Mouse (Mus musculus) urinary bladder, postnatal 10 days (tissue): ENCODE data around the gene Snx18.

ENCODE experiments used
- DNase-seq: peaks from one replicate; pipeline ENCODE4 v3.0.0; 2022; ENCODE audit warnings: low spot score

Gene Snx18

DNA sequence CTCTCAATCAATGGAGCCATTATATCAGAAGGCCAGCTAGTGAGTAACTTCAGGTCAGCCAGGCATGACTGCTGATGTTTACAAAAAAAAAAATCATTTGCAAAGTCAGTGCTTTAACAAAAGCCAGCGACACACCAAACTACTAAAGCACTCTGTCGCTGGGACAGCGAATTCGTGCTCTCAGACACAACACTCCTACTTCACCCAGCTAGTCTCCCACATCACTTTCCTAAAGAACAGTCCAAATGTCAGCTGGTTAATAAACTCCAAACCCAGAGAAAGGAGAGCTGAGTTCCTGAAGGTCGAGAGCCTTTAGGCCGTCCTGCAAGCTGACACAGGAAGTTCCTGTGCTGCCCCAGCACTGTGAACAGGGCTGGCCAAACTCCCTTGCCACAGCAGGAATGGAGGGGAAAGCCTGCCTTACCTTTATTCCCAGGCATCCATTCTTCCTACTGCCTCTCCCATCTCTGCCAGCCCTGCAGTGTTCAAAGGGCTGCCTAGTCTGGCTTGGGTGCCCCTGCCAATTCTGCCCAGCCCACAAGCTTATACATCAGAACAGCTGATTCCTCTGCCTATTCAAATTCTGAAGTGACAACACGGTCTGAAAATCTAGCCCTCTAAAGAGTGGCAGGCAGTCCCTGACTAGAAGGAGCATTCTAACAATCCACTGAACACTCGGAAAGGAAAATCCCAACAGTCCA, 2.2 kb downstream of the Snx18 start:
- DNase-seq: no peak

DNA sequence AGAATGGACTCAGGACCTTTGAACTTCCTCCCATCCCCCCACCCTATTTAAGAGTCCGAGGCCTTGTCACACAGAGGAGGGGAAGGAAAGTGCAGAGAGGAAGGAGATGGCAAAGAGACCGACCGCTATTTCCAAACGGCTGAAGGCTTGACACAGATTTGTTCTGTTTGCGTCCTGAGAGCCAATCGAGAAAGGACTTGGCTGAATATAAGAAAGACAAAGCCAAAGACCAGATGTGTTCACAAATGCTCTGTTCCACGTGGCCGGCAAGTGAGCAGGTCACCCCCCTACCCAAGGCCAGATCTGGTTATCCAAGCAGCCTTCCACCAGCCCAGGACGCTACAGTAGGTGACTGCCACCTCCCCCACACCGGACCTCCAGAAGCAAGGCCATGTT, 2.8 kb downstream of the Snx18 start:
- no peak for DNase-seq

DNA sequence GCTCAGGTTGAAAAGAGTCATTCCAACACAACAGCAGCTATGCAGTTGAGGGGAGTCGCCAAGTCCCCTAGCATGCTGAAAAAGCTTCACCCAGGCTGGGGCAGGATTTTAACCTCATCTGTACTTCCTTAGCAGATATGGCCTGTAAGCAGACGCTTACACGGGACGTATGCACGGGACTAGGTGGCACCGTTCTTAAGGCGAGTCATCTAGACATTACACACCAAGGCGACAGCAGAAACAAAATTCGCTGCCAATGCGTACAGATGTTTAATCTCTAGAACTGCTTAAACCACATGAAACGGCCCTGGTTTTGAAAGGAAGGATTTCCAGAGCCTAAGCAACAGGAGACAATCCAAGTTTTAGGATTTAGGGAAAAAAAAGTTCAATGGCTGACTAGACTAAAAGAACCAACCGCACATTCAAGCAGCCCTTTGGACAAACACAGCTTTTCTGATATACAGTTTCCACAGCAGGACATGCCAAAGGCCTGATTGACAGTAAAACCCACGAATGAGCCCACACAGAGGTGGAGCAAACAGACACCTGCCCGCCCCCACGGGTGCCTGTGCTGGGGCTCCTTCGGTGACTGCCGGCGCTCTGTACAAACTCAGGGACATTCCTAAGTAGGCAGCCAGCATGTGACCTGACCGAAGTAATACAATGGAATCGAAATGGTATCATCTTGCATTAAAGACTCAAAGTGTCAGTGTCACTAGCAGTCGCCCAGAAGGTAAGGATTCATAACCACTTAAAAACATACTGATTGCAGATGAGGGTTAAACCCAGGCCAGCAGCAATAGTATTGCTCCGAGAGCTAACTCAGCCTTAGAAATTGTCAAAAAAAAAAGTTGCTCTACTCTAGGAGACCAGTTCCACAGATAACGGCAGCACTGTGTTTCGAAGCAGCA, 3.5 kb downstream of the Snx18 start:
- DNase-seq: no peak

DNA sequence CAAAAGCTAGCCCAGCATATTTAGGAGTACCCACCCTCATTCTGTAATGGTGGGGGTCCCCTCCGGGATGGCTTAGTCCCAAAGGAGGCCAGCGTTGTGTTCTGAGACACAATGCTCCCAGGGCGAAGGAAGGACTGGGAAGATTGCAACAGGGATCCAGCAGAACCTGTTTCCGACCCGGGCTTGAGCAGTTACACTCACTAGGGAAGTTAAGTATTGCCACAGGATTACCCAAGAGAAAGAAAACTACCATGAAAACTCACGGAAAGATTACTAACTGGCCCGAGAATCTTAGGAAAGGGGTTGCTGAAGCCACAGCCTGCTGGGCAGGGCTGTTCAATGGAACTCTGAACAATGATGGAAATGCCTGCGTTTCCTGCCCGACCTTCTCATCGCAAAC, 4.5 kb downstream of the Snx18 start:
- no peak for DNase-seq

DNA sequence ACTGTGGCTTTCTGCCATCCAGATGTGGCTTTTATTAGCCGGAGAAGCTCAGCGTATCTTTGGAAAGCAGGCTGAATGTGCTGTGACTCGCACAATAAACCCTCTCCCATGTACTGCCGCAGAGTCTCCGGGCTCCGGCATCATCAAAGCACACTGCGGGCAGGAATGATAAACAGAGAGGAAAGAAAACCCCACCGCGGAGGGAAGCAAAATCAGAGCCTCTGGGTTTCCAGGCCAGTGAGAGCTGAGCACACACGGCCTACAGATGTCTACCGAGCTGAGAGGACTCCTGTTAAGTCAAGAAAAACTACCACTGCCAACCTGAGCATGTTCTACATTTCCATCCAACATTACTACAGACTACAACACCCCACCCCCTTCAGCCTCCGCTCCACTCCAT, 5.0 kb downstream of the Snx18 start:
- DNase-seq: no peak

DNA sequence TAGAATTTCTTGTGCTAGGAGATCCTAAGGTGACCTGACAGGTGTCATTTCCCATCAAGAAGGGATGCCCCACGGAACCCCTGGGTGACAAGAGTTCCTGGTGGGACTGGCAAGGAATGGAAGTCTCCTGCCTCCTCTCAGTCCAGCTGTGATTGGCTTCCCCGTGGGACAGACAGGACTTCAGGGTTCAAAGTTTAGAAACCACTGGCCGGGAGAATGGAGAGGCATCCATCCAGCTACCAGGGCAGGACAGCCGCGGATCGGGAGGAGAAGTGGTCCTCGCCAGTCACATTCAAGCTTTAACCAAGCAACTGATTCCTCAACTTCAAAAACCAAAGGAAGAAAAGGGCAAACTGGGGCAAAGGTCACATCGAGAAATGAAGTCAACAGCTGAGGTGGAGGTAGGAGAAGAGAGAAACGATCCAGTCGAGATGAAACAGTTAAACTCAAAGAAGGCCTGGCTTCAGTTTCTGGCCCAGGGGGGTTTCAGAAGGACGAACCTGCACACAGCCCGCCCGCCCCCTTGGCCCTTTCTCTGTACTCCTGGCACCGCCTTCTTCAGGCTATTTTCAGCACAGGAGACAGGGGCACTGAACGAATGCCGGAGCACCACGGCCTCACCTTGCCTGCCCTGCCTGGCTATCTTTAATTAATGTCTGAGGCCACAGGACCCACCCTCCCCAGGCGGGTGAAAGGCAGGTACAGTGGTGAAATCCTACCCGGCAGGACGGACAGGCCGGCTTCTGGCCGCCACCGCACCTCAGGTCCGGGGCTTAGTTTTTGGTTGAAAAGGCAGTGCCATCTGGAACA, 6.0 kb downstream of the Snx18 start:
- DNase-seq: no peak

DNA sequence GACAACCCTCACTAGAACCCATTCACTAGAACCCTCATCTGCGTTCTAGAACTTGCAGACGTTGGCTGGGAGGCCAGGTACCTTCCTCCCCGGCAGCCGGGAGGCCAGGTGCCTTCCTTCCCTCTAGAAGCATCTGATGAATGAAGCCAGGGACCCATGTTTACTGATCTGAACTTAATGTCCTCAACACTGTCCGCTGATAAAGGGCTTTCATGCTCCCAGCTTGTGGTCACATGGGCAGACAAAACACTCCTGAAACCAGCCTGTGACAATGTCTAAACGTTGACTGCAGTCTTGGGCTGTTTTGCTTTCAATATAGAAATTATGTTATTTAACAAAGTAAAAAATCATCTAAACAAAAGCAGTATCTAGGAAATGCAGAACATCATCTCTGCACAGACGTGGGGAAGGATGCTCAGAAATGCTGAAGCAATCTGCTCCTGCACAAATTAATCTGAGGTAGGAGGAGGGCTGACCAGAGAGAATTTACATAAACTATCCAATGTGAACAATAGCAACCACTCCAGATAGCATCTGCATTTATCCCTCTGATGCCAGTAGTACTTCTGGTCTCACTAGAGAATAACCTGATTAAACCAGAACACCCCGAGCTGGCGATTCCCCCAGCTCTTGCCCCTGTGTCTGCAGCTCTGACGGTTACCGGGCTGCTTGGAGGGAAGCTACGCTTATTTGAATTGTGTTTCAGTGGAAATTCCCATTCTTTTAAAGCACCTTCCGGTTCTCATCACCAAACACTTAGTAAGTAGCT, 7.4 kb downstream of the Snx18 start:
- no peak for DNase-seq

DNA sequence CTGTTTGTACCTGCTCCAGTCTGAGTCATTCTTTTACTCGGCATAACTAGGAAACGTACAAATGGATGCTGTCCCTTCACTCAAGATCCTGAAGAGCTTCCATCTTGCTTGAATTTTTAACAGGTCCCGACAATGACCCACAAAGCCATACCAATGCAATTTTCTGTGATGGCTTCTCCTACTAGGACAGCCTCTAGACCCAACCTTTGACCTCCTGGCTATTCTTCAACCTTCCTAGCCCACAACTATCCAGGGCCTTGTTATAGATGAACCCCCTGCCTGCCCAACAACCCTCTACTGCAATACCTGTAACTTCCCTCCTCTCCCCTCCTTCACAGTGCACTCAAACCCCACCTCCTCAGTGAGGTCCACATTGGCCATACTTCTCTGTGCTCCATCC, 8.9 kb downstream of the Snx18 start:
- no peak for DNase-seq

DNA sequence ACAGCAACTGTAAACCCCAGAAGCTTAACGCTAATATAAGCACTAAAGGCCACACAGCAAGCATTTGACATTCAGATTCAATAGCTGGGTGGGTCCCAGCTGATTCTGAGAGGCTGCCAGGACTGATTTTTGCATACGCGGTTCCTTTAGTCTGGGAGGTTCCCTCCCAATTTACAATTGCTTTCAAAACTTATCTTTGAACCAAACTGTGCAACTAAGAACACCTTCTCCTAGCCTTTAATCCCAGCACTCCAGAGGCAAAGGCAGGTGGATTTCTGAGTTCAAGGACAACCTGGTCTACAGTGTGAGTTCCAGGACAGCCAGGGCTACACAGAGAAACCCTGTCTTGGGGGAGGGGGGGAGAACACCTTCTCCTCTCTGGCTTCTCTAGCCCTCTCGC, 10.5 kb downstream of the Snx18 start:
- DNase-seq: no peak

DNA sequence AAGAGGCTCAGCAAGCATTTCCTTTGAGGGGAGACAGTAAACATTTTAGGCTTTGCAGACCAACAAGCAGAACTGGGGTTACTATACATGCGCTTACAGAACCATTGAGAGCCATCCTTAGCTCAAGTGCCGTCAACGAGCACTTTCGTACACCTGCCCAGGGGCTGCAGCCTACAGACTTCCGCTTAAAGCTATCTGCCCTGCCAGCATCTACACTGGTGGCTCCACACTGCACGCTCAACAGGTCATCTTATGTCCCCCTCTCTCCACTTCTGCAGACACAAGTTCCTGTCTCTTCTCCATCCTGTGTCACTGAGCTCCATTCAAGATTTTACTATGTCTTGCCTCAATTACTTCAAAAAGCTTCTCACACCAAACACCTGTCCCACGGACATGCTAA, 11.0 kb downstream of the Snx18 start:
- no peak for DNase-seq

DNA sequence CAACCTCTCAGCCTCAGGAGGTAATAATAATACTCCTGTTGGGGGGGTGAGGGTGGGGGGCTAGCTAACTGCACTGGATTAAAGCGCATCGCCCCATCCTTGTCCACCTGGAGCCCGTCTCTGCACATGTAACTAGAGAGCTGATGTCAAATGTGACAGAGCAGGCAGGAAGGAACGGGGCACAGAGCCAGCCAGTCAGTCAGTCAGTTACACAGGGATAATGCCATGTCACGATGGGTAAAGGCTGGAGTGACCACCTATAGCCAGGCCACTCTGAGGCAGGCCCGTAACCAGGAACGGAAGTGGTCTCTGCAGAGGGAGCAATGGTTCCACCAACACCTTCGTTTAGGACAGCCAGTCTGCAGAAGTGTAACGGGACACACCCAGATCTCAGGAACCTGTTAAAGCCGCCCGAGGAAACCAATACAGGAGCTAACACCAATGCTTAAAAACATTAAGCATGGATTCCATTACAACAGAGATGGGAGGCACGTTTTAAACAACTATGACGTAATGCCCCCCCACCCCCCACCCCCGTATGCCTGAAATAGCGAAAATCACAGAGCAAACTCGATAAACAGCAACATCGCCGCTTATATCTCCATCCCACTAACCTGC, 11.5 kb downstream of the Snx18 start:
- DNase-seq: no peak

DNA sequence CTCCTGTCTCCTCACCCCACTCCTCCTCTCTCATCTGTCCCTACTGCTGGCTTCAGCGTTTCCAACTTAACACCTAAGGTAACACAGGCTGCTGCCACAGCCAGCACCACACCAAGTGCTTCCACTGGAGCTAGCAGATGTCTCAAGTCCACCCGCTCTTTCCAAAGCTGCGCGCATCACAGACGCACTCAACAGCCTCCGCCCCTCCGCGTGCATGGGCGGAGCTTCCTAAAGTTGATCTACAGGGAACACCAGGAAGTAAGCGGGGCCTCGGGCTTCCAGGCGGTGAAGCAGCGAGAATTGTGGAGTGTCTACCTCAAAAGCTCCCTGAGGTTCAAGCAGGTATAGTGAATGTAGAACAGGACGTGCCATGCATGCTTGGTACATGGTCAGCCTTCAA, 12.2 kb downstream of the Snx18 start:
- DNase-seq: no peak

DNA sequence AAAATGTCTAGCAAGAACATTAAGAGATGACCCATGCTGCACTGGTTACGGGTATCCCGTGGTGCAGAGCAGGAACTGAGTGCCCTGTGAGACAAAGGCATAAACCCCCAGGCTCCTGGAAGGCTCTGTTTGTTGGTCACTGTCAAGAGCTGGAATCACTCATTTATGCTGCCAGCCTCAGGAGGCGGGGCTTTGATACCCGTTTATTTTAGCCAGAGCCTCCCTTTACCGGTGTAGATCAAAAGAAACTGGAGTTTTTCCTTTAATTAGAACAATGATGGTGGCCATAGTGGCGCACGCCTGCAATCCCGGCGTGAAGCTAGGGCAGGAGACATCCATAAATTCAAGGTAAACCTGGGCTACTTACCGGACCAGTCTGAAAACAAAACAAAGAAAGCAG, 12.7 kb downstream of the Snx18 start:
- DNase-seq: no peak

DNA sequence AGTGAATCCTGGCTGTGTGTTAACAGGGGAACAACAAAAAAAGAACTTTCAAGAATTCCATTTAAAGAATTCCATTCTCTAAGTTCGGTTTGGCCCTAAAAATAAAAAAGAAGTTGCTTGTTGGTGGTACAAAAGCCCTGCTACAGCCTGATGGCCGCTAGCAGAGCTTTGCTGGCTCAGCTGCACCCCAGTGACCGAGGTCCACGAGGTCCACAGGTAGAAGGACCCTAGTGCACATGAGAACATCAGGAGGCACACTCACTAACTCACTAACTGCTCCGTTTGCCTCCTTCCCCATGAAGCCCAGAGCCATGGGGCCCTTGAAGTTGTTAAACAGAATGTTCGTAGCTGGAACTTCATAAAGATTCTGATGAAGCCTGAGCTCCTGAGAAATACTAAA, 14.0 kb downstream of the Snx18 start:
- no peak for DNase-seq

DNA sequence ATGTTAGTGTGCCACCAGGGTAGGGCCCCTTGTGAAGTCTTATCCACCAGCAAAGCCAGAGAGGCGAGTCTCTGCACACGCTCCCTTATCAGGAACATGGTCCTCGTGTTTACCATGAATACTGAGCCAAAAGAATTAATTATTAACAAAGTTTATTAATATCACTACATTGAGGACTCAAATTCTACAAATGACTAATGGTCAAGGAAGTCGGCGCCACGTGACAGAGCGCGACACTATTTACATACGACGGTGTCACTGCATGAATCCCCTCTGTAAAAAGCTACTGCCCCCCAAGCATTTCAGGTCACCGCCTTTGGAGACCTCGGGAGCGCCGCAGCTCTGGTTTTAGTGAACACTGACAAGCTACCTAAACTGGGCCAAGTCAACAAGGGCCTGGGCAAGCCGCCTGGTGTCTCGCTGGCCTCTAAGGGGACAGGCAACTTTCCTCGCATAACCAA, 15.5 kb downstream of the Snx18 start:
- DNase-seq: no peak

DNA sequence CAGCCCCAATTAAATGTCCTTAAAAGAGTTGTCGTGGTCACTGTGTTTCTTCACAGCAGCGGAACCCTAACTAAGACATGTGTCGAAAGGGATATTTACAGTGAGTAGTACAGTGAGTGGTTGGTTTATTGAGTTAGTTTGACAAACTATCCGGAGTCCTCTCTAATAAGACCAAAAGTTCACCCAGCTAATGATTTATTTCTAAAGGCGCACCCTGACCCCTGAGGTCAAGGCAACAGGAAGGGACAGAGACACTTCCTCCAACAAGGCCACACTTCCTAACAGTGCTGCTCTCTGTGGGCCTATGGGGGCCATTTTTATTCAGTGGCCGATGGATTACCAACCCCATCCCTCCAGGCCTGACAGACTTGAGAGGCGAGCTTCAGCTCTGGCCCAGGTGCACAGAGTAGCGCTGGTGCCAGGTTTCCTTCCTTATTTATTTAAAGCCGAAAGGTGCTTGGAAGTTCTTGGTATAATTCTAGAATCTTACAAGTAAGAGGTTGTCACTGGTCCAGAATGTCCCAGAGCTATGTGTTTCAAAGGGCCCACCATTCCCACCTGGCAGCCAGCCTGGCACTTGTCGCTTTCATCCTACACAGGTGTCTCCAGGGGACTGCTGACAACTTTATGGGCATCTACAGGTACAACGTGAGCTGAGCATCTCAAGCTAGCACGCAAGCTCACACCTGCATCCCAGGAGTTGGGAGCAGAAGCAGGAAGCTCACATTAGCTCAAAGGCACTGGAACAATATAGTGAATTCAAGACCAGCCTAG, 16.3 kb downstream of the Snx18 start:
- no peak for DNase-seq

DNA sequence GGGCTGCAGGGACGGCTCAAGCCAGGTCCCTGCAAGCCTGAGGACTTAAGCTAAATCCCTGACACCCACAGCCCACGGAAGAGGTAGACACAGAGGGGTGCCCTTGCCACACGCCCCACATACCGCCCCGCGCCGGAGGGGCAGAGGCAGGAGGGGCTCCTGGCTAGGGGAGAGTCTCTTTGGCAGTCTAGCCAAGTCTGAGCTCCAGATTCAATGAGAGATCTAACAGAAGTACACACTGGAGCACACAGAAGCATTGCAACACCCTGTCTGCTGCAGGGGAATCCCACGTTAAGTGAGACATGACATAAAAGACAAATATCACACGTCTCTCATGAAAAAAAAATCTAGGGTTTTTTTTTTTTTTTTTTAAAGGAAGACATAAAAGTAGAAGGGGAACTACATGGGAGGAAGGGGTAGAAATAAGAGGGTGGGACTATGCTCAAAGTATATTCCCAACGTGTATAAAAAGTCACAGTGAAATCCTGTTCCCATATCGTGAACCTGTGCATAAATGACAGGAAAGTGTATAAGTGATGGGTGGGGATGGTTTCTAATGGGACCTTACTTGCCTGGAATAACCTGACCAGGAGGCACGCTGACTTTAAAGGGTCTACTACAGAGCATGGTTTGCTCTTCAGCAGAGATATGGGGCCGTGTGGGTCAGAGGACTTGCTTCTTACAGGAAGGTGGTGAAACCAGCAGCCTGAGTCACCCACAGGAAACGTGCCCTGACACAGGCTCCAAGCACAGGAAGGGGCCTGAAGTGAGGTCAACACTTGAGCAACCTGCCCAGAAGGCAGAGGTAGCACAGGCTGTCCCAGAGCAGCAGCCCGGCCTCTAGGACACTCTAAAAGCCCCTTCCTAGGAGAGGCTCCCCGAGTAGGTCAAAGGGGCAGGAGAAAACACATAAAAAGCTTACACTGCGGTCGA, 17.6 kb downstream of the Snx18 start:
- no peak for DNase-seq

DNA sequence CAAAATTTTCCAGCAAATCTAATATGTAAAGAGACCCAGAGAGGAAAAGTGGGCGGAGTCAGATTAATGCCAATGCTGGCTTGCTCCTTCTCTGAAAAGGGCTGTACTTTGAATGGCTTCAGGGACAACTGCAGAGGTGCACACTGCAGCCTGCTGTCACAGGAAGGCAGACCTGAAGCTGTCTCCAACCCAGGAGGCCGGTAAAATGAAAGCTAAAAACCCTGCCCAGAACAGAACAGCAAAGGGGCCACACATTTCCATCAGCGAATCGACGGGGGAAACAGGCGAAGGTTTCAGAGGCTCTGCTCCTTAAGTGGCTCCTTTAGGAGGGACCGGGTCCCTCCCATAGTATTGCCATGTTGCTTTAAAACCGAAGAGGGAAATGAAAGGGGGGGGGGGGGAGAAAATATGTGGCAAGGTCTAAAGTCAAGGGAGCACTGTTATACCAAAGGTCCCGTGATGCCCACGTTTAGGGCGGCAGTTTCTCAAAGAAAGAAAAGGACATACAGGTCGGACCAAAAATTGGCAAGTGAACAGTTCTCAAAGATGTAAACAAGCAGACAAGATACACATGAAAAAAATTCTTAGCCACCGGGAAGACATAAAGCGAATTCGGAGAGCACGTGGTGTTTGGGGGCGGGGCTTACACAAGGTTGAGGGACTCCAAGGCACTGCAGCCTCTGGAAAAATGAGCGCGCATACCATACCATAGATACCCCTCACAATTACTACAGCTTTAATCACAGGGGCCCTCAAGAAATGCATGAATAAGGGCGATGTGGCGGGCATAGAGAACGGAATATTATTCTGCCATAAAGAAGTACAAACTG, 18.4 kb downstream of the Snx18 start:
- no peak for DNase-seq

DNA sequence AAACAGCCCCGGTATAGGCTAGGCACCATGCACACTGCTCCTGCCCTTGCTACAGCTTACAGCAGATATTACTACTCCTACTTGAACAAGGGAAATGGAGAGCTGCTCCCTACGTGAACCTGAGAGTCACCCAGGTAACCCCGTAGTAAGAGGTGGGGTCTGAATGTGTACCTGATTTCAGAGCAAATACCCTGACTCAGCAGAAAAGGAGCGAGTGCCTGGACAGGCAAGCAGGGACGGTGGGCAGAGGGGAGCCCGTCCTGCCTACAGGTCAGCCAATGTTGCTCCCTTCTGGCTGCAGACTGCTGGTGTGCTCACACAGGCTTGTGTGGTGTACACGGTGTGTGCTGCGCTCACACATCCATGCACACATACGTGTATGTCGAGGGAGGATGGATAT, 20.7 kb downstream of the Snx18 start:
- DNase-seq: no peak
